Comparison of ENCODE assay signal across 10 mouse cellular contexts in genomic region chr12:26885831-26886634, GRCm38 (mm10).
DNase-seq lines count a peak whose midpoint lies in the region; ATAC-seq and TF ChIP-seq lines count a peak whose summit lies in the region.
"Had no signal": no experiment of that assay in that cellular context is flagged by ENCODE, and none has a peak within 500 bp of the region (broad histone marks: within the 10 kb centered on the region; RNA-seq: fewer than 3 reads in every experiment).

No protein-coding gene starts in this region.

- DNase-seq in cerebellum, adult 9-11 months: peak; percentile 4
- peak; percentile 0 to 2 for DNase-seq in urinary bladder, adult 18-20 months (ENCODE audit: low spot score in 2 of 2)
- no peak for DNase-seq in urinary bladder, postnatal 10 days (ENCODE audit: low spot score)
- DNase-seq in hindbrain, embryonic 14.5 days (ENCODE audit: low spot score): peak; percentile 48
- peak; percentile 44 for DNase-seq in midbrain, postnatal 0 days (ENCODE audit: low spot score)
- DNase-seq in T-cell, adult 2 months (ENCODE audit: low spot score): no peak

- H3K27me3 ChIP-seq in hindbrain, embryonic 14.5 days (ENCODE audit: control insufficient read depth, insufficient read depth, low read length): no peaks in the 10 kb centered on the region
- no peaks in the 10 kb centered on the region for H3K27me3 ChIP-seq in midbrain, postnatal 0 days (ENCODE audit: insufficient read depth, low read length)
- H3K27me3 ChIP-seq in liver, embryonic 12.5 days (replicated peaks): no peaks in the 10 kb centered on the region
- H3K27me3 ChIP-seq: heart, embryonic 13.5 days; liver, embryonic 15.5 days had no signal

- H3K4me1 ChIP-seq in hindbrain, embryonic 14.5 days (replicated peaks; ENCODE audit: control insufficient read depth, insufficient read depth, low read length): peaks cover 52% of the 10 kb centered on the region
- H3K4me1 ChIP-seq in midbrain, postnatal 0 days (ENCODE audit: insufficient read depth, low read length): peaks cover 5% of the 10 kb centered on the region; the same call in 1 of the 2 replicates
- H3K4me1 ChIP-seq in liver, embryonic 12.5 days: no peaks in the 10 kb centered on the region
- H3K4me1 ChIP-seq: liver, embryonic 15.5 days had no signal

- WGBS in hindbrain, embryonic 14.5 days: 10% methylated on average over 12 of the region's 12 CpGs
- WGBS in midbrain, postnatal 0 days: 12% methylated on average over 12 of the region's 12 CpGs
- WGBS in liver, embryonic 12.5 days (ENCODE audit: insufficient replicate concordance): 51% methylated on average over 12 of the region's 12 CpGs

- H3K4me2 ChIP-seq in hindbrain, embryonic 14.5 days (replicated peaks): peak overlapping the region; percentile 33
- peak overlapping the region; percentile 22; the same call in 1 of the 2 replicates for H3K4me2 ChIP-seq in midbrain, postnatal 0 days (ENCODE audit: low read depth, low read length, poor library complexity, severe bottlenecking)
- H3K4me2 ChIP-seq in liver, embryonic 12.5 days: no peak overlapping the region
- H3K4me2 ChIP-seq: heart, embryonic 13.5 days; liver, embryonic 15.5 days had no signal

- H3K4me3 ChIP-seq in hindbrain, embryonic 14.5 days (replicated peaks; ENCODE audit: low read length): no peak overlapping the region
- H3K4me3 ChIP-seq in midbrain, postnatal 0 days (ENCODE audit: low read depth, low read length): no peak overlapping the region
- no peak overlapping the region for H3K4me3 ChIP-seq in liver, embryonic 12.5 days
- H3K4me3 ChIP-seq: heart, embryonic 13.5 days; liver, embryonic 15.5 days had no signal

- H3K36me3 ChIP-seq in hindbrain, embryonic 14.5 days (replicated peaks; ENCODE audit: control insufficient read depth, insufficient read depth): no peaks in the 10 kb centered on the region
- H3K36me3 ChIP-seq in midbrain, postnatal 0 days (ENCODE audit: insufficient read depth, low read length): no peaks in the 10 kb centered on the region
- H3K36me3 ChIP-seq in liver, embryonic 12.5 days: no peaks in the 10 kb centered on the region
- H3K36me3 ChIP-seq: heart, embryonic 13.5 days; liver, embryonic 15.5 days had no signal

- no peaks in the 10 kb centered on the region for H3K9me3 ChIP-seq in hindbrain, embryonic 14.5 days (ENCODE audit: control insufficient read depth, low read length)
- no peaks in the 10 kb centered on the region for H3K9me3 ChIP-seq in midbrain, postnatal 0 days (ENCODE audit: low read length)
- no peaks in the 10 kb centered on the region for H3K9me3 ChIP-seq in liver, embryonic 12.5 days (replicated peaks)
- H3K9me3 ChIP-seq: heart, embryonic 13.5 days; liver, embryonic 15.5 days had no signal

- peak overlapping the region; percentile 88 for H3K27ac ChIP-seq in hindbrain, embryonic 14.5 days
- peak overlapping the region; percentile 77 for H3K27ac ChIP-seq in midbrain, postnatal 0 days (ENCODE audit: low read depth, low read length)
- H3K27ac ChIP-seq in liver, embryonic 12.5 days: no peak overlapping the region
- H3K27ac ChIP-seq: heart, embryonic 13.5 days; liver, embryonic 15.5 days had no signal

- no peak for TF ChIP-seq CTCF in midbrain, postnatal 0 days (IDR thresholded peaks at IDR 0.05)

- ATAC-seq in cerebellum, adult (ENCODE audit: insufficient number of reproducible peaks, low FRiP score, low TSS enrichment): no peak
- ATAC-seq in hindbrain, embryonic 14.5 days (ENCODE audit: low FRiP score): peak; percentile 58
- ATAC-seq in midbrain, postnatal 0 days (ENCODE audit: low FRiP score): peak; percentile 47; the same call in 1 of the 2 replicates
- ATAC-seq in liver, embryonic 12.5 days: no peak

- H3K9ac ChIP-seq in hindbrain, embryonic 14.5 days: peak overlapping the region; percentile 35; the same call in 1 of the 2 replicates
- H3K9ac ChIP-seq in midbrain, postnatal 0 days (replicated peaks; ENCODE audit: low read length, poor library complexity, severe bottlenecking): no peak overlapping the region
- H3K9ac ChIP-seq in liver, embryonic 12.5 days: no peak overlapping the region
- H3K9ac ChIP-seq: heart, embryonic 13.5 days; liver, embryonic 15.5 days had no signal

Comparison
In these comparisons a context has a peak if more than half of its experiments do, and no peak if none do; other contexts are left out.
1. DNase-seq: peak in cerebellum, adult 9-11 months (single experiment), urinary bladder, adult 18-20 months (2 of 2), hindbrain, embryonic 14.5 days (single experiment) and midbrain, postnatal 0 days (single experiment); none in urinary bladder, postnatal 10 days (single experiment) and T-cell, adult 2 months (single experiment).
2. ATAC-seq: peak in hindbrain, embryonic 14.5 days (single experiment) and midbrain, postnatal 0 days (single experiment); none in cerebellum, adult (single experiment) and liver, embryonic 12.5 days (single experiment).